In the genomic region with DNA sequence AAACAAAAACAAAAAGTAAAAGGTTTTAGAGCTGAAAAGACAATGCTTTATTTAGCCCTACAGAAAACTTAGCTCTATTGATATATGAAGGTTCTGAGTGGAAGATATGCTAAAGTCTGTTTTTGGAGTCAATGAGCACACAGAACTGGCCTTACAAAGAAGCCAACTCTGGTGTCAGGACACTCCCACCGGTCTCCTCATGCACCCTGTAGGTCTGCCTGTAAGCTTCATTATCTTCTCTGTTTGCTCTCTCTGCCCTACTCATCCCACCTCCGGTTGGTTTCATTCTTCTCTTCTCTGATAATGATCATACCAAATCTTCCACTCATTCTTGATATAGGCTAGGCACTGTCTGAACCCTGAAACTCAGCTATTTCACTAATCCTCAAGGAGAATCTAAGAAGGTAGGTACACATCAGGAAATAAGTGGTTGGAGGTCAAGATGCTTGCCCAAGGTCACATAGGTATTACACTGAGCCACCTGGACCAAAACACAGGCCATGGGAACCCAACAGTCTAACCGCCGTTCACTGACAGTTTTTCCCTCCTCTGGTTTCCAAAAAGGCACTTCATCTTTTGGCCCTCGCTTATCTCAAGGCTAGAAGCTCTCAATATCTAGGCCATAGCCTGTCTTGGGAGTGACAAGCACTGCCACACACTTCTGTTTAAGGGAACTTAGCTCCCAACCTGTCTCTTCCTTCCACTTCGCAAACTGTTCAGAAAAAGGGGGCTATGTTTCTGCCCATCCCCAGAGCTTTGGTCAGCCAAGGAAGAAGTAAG, we compare ENCODE assay signal across 8 mouse cellular contexts. TPM values are rescaled to one million over a fixed set of nuclear protein-coding genes. Genes with fewer than 3 reads are reported as not detected.
DNase-seq lines count a peak whose midpoint lies in the region; ATAC-seq and TF ChIP-seq lines count a peak whose summit lies in the region.

No protein-coding gene starts in this region.

- no peak for ATAC-seq in lung, embryonic 16.5 days (ENCODE audit: low read depth)
- ATAC-seq in limb, embryonic 11.5 days (ENCODE audit: insufficient number of reproducible peaks, low FRiP score, low TSS enrichment, low read depth): no peak

- peak overlapping the region; percentile 87 for H3K4me3 ChIP-seq in lung, embryonic 16.5 days (ENCODE audit: low read length)
- peak overlapping the region; percentile 76 for H3K4me3 ChIP-seq in embryonic fibroblast, embryonic 13.5 days (ENCODE audit: insufficient read depth, low read length)
- peak overlapping the region; percentile 82 for H3K4me3 ChIP-seq in limb, embryonic 11.5 days (ENCODE audit: low read depth, low read length)
- peak overlapping the region; percentile 94 for H3K4me3 ChIP-seq in olfactory bulb, adult 2 months (ENCODE audit: insufficient read depth, low read depth, low read length)

- peaks cover 5% of the 10 kb centered on the region for H3K4me1 ChIP-seq in lung, embryonic 16.5 days (replicated peaks; ENCODE audit: control insufficient read depth, insufficient read depth, low read length)
- H3K4me1 ChIP-seq in embryonic fibroblast, embryonic 13.5 days (ENCODE audit: control insufficient read depth, insufficient read depth, low read length): no peaks in the 10 kb centered on the region
- H3K4me1 ChIP-seq in limb, embryonic 11.5 days (ENCODE audit: control insufficient read depth, insufficient read depth, low read length): peaks cover 9% of the 10 kb centered on the region
- H3K4me1 ChIP-seq in olfactory bulb, adult 2 months (ENCODE audit: control insufficient read depth, insufficient read depth, low read length): peaks cover 30% of the 10 kb centered on the region

- WGBS in lung, embryonic 16.5 days: 63% methylated on average over 6 of the region's 6 CpGs
- 84% methylated on average over 6 of the region's 6 CpGs for WGBS in limb, embryonic 11.5 days
- 72% methylated on average over 6 of the region's 6 CpGs for WGBS in olfactory bulb, adult 2 months

- H3K4me2 ChIP-seq in lung, embryonic 16.5 days (ENCODE audit: low read depth, low read length): peak overlapping the region; percentile 96
- peak overlapping the region; percentile 96 for H3K4me2 ChIP-seq in limb, embryonic 11.5 days (ENCODE audit: low read depth, severe bottlenecking)

- H3K36me3 ChIP-seq in lung, embryonic 16.5 days (ENCODE audit: control insufficient read depth, insufficient read depth, low read length): peaks cover 6% of the 10 kb centered on the region
- H3K36me3 ChIP-seq in limb, embryonic 11.5 days (ENCODE audit: control insufficient read depth, insufficient read depth, low read length): no peaks in the 10 kb centered on the region

- no peak overlapping the region for H3K27ac ChIP-seq in lung, embryonic 16.5 days (ENCODE audit: low read length)
- peak overlapping the region; percentile 93 for H3K27ac ChIP-seq in embryonic fibroblast, embryonic 13.5 days (ENCODE audit: insufficient read depth, low read length)
- H3K27ac ChIP-seq in limb, embryonic 11.5 days (replicated peaks; ENCODE audit: low read depth, low read length): no peak overlapping the region
- no peak overlapping the region for H3K27ac ChIP-seq in olfactory bulb, adult 2 months (ENCODE audit: insufficient read depth, low read depth, low read length)

- no peak for TF ChIP-seq POLR2A in embryonic fibroblast, embryonic 13.5 days (IDR thresholded peaks at IDR 0.05; ENCODE audit: low read depth, low read length)
- TF ChIP-seq POLR2A in olfactory bulb, adult 2 months (IDR thresholded peaks at IDR 0.05; ENCODE audit: insufficient read depth, low read depth, low read length): no peak

- no peaks in the 10 kb centered on the region for H3K27me3 ChIP-seq in lung, embryonic 16.5 days (ENCODE audit: control insufficient read depth, insufficient read depth, low read depth, low read length)
- no peaks in the 10 kb centered on the region for H3K27me3 ChIP-seq in limb, embryonic 11.5 days (ENCODE audit: control insufficient read depth, insufficient read depth, low read length)

- DNase-seq in lung, postnatal 10 days: no peak
- DNase-seq in limb, embryonic 11.5 days (ENCODE audit: low spot score): no peak
- no peak for DNase-seq in adrenal gland, adult 8-10 months
- no peak for DNase-seq in natural killer cell, adult 2 months (ENCODE audit: low spot score in 2 of 2)
- no peak for DNase-seq in ovary, postnatal 14 days (ENCODE audit: low spot score)

- TF ChIP-seq CTCF in embryonic fibroblast, embryonic 13.5 days (IDR thresholded peaks at IDR 0.05; ENCODE audit: borderline replicate concordance, insufficient read depth, low read length): no peak
- no peak for TF ChIP-seq CTCF in olfactory bulb, adult 2 months (IDR thresholded peaks at IDR 0.05; ENCODE audit: insufficient read depth, low read depth, low read length)

- no peaks in the 10 kb centered on the region for H3K9me3 ChIP-seq in lung, embryonic 16.5 days (ENCODE audit: control insufficient read depth, low read length)
- no peaks in the 10 kb centered on the region for H3K9me3 ChIP-seq in limb, embryonic 11.5 days (ENCODE audit: control insufficient read depth, low read length)

- H3K9ac ChIP-seq in lung, embryonic 16.5 days (ENCODE audit: low read length): peak overlapping the region; percentile 89
- peak overlapping the region; percentile 81 for H3K9ac ChIP-seq in limb, embryonic 11.5 days (ENCODE audit: low read length)

RNA-seq across cellular contexts. Expression of a gene that starts 1.4 kb away (rescaled TPM):
- polyA plus RNA-seq in lung, embryonic 16.5 days (2015; fragmentation: Nextera tagmentation; extraction: Ambion mirVana): 53.4 and 54.5 TPM in 2 replicates
- 85.2 and 90.1 TPM in 2 replicates for polyA plus RNA-seq in embryonic fibroblast, embryonic 13.5 days (2011; ENCODE audit: insufficient read length, low read depth, missing spikeins)
- polyA plus RNA-seq in limb, embryonic 11.5 days (2014; fragmentation: Nextera tagmentation; extraction: Ambion mirVana): 34.9 and 37.9 TPM in 2 replicates
- polyA plus RNA-seq in olfactory bulb, adult 2 months (2012; ENCODE audit: insufficient read depth, insufficient read length, low replicate concordance, missing spikeins): not detected in 2 replicates
- 100 to 1,000 TPM; 123 to 161 (median 141) TPM for total RNA-seq in adrenal gland, adult 8-10 months (2022)

RNA-seq across cellular contexts. Expression of a gene that starts 28.4 kb away (rescaled TPM):
- not detected in 2 replicates for polyA plus RNA-seq in lung, embryonic 16.5 days (2015; fragmentation: Nextera tagmentation; extraction: Ambion mirVana)
- not detected in 2 replicates for polyA plus RNA-seq in embryonic fibroblast, embryonic 13.5 days (2011; ENCODE audit: insufficient read length, low read depth, missing spikeins)
- polyA plus RNA-seq in limb, embryonic 11.5 days (2014; fragmentation: Nextera tagmentation; extraction: Ambion mirVana): 0.09 and 0.11 TPM in 2 replicates
- not detected in 2 replicates for polyA plus RNA-seq in olfactory bulb, adult 2 months (2012; ENCODE audit: insufficient read depth, insufficient read length, low replicate concordance, missing spikeins)
- not detected for total RNA-seq in adrenal gland, adult 8-10 months (2022)

RNA-seq across cellular contexts. Expression of a gene that starts 57.9 kb away (rescaled TPM):
- not detected in 2 replicates for polyA plus RNA-seq in lung, embryonic 16.5 days (2015; fragmentation: Nextera tagmentation; extraction: Ambion mirVana)
- polyA plus RNA-seq in embryonic fibroblast, embryonic 13.5 days (2011; ENCODE audit: insufficient read length, low read depth, missing spikeins): not detected in 2 replicates
- not detected in 2 replicates for polyA plus RNA-seq in limb, embryonic 11.5 days (2014; fragmentation: Nextera tagmentation; extraction: Ambion mirVana)
- polyA plus RNA-seq in olfactory bulb, adult 2 months (2012; ENCODE audit: insufficient read depth, insufficient read length, low replicate concordance, missing spikeins): not detected in 2 replicates
- not detected for total RNA-seq in adrenal gland, adult 8-10 months (2022)

Comparison
In these comparisons a context has a peak if more than half of its experiments do, and no peak if none do; other contexts are left out.
1. RNA of a gene that starts 1.4 kb away (polyA plus RNA-seq): 85.2 to 90.1 TPM in embryonic fibroblast, embryonic 13.5 days, 53.4 to 54.5 TPM in lung, embryonic 16.5 days and 34.9 to 37.9 TPM in limb, embryonic 11.5 days; not detected in olfactory bulb, adult 2 months; every median in the first group is over 10 times any median in the second.
2. Peak in every context shown above with its lines, with median percentiles within 50 percentile points of each other: H3K4me3 ChIP-seq.